Mouse (Mus musculus): ENCODE measurements around the gene Rasgef1c.

Rasgef1c gene

GRCm38 (mm10) chr11:49978935-49979334 is 77.3 kb downstream of the Rasgef1c start:
- DNase-seq, result no peak

- no peak for DNase-seq
Observed at GRCm38 (mm10) chr11:49980681-49981235, 79.1 kb downstream of the Rasgef1c start.

- no peak for DNase-seq
Observed at GRCm38 (mm10) chr11:49981321-49981963, 79.8 kb downstream of the Rasgef1c start.

GRCm38 (mm10) chr11:49982094-49982493 is 80.5 kb downstream of the Rasgef1c start:
- DNase-seq, result no peak

- no peak for DNase-seq
Observed at GRCm38 (mm10) chr11:49982881-49983280, 81.2 kb downstream of the Rasgef1c start.

- DNase-seq, result no peak
Observed at GRCm38 (mm10) chr11:49983875-49984552, 82.4 kb downstream of the Rasgef1c start.

GRCm38 (mm10) chr11:49985009-49985408 is 83.4 kb downstream of the Rasgef1c start:
- no peak for DNase-seq

GRCm38 (mm10) chr11:49986277-49987036 is 84.8 kb downstream of the Rasgef1c start:
- no peak for DNase-seq

GRCm38 (mm10) chr11:49994536-49994935 is 92.9 kb downstream of the Rasgef1c start:
- no peak for DNase-seq

- no peak for DNase-seq
Observed at GRCm38 (mm10) chr11:49996398-49996797, 94.8 kb downstream of the Rasgef1c start.

GRCm38 (mm10) chr11:49997321-49997720 is 95.7 kb downstream of the Rasgef1c start:
- no peak for DNase-seq

GRCm38 (mm10) chr11:50002853-50003252 is 101.2 kb downstream of the Rasgef1c start:
- no peak for DNase-seq

- no peak for DNase-seq
Observed at GRCm38 (mm10) chr11:50007776-50008175, 106.1 kb downstream of the Rasgef1c start.

GRCm38 (mm10) chr11:50008231-50008630 is 106.6 kb downstream of the Rasgef1c start:
- DNase-seq, result no peak

- no peak for DNase-seq
Observed at GRCm38 (mm10) chr11:50013016-50013415, 111.4 kb downstream of the Rasgef1c start.

- no peak for DNase-seq
Observed at GRCm38 (mm10) chr11:50016503-50016902, 114.9 kb downstream of the Rasgef1c start.

GRCm38 (mm10) chr11:50017511-50017910 is 115.9 kb downstream of the Rasgef1c start:
- no peak for DNase-seq

- DNase-seq, result no peak
Observed at GRCm38 (mm10) chr11:50018848-50019247, 117.2 kb downstream of the Rasgef1c start.

- no peak for DNase-seq
Observed at GRCm38 (mm10) chr11:50022085-50022484, 120.5 kb downstream of the Rasgef1c start.

- no peak for DNase-seq
Observed at GRCm38 (mm10) chr11:50024445-50024832, 122.8 kb downstream of the Rasgef1c start.

GRCm38 (mm10) chr11:50024833-50025720 is 123.4 kb downstream of the Rasgef1c start, which contains the start of gene Rnf130:
Gene Rnf130 (plus strand): TSS chr11:50025346.
- peak; percentile 86 to 90 for DNase-seq
